Mouse (Mus musculus): ENCODE data around the gene Adap1.

DNA sequence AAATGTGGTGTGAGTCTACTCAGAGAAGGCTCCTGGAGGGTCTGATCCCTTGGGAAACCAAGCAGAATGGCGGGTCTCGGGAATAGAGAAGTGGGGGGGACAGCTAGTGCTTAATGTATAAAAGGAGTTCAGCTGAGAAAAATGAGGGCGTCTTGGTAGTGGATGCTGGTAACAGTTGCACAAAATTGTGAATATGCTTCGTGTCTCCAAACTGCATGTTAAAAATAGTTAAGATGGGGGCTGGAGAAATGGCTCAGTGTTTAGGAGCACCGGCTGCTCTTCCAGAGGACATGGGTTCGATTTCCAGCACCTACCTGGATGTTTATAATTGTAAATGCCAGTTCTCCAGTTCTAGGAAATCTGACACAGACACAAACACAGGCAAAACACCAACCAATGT lies 4.1 kb downstream of the Adap1 start:
- no peak for TF ChIP-seq HCFC1 (IDR thresholded peaks at IDR 0.05; ENCODE audit: borderline replicate concordance, insufficient read depth, low read length)
- no peak for TF ChIP-seq ZC3H11A (IDR thresholded peaks at IDR 0.05; ENCODE audit: borderline replicate concordance, low read depth, low read length)

All from ES-E14 (cell line).